Mouse (Mus musculus) heart, postnatal 14 days (tissue): Measurements from ENCODE around the gene Whrn. TPM values are rescaled to one million over a fixed set of nuclear protein-coding genes. Genes with fewer than 3 reads are reported as not detected.
A peak's percentile ranks its signal among the peaks of the same experiment; 100 is the strongest.

Source experiments
- DNase-seq, 2 experiments: peaks; one replicate each; pipeline ENCODE4 v3.0.0; 2021 to 2022
- intact Hi-C: fragments of 180-260 bp; cut with DNase I; formaldehyde crosslinking; loops from one replicate; pipeline ENCODE4 v1.15.1; 2025
- total RNA-seq, 2 experiments: library from RNA; stranded (reverse); gene quantifications; 2 replicates each; pipeline ENCODE4 v1.2.3; 2021

The Whrn gene
- total RNA-seq, 2 experiments from 2014 or later, result 23.9 to 26.2 TPM

- no peak for DNase-seq
- intact Hi-C loops, result no loop called here
These were observed 36.5 kb downstream of the Whrn start for GRCm38 (mm10) chr4:63459141-63459789.

GRCm38 (mm10) chr4:63456547-63456946, 39.2 kb downstream of the Whrn start:
- no peak for DNase-seq
- intact Hi-C loops, result no loop called here

GRCm38 (mm10) chr4:63453939-63454513, 41.8 kb downstream of the Whrn start:
- intact Hi-C loops, result no loop called here
- DNase-seq, result no peak

GRCm38 (mm10) chr4:63452555-63452954, 43.2 kb downstream of the Whrn start:
- DNase-seq, result no peak
- intact Hi-C loops, result no loop called here

- no peak for DNase-seq
- intact Hi-C loops, result no loop called here
These were observed 45.2 kb downstream of the Whrn start for GRCm38 (mm10) chr4:63450551-63450950.

- intact Hi-C loops, result no loop called here
- no peak for DNase-seq
These were observed 51.3 kb downstream of the Whrn start for GRCm38 (mm10) chr4:63444362-63445066.

- intact Hi-C loops, result no loop called here
- no peak for DNase-seq
These were observed 52.7 kb downstream of the Whrn start for GRCm38 (mm10) chr4:63443101-63443500.

- intact Hi-C loops, result no loop called here
- DNase-seq, result peak; percentile 29 to 37
These were observed 54.2 kb downstream of the Whrn start for GRCm38 (mm10) chr4:63441616-63442015.

GRCm38 (mm10) chr4:63440262-63440661, 55.5 kb downstream of the Whrn start:
- no peak for DNase-seq
- intact Hi-C loops, result no loop called here

GRCm38 (mm10) chr4:63437968-63438367, 57.8 kb downstream of the Whrn start:
- DNase-seq, result no peak
- intact Hi-C loops, result no loop called here

GRCm38 (mm10) chr4:63437119-63437815, 58.5 kb downstream of the Whrn start:
- DNase-seq, result no peak
- intact Hi-C loops, result no loop called here

GRCm38 (mm10) chr4:63435402-63435801, 60.4 kb downstream of the Whrn start:
- intact Hi-C loops, result no loop called here
- no peak for DNase-seq

- no peak for DNase-seq
- intact Hi-C loops, result no loop called here
These were observed 64.7 kb downstream of the Whrn start for GRCm38 (mm10) chr4:63431098-63431497.

GRCm38 (mm10) chr4:63430357-63430756, 65.4 kb downstream of the Whrn start:
- intact Hi-C loops, result no loop called here
- DNase-seq, result no peak

GRCm38 (mm10) chr4:63426308-63426707, 69.5 kb downstream of the Whrn start:
- intact Hi-C loops, result no loop called here
- no peak for DNase-seq

- no peak for DNase-seq
- intact Hi-C loops, result no loop called here
These were observed 72.0 kb downstream of the Whrn start for GRCm38 (mm10) chr4:63423811-63424210.

- intact Hi-C loops, result no loop called here
- DNase-seq, result no peak
These were observed 72.6 kb downstream of the Whrn start for GRCm38 (mm10) chr4:63423231-63423630.

GRCm38 (mm10) chr4:63420143-63420920, 75.5 kb downstream of the Whrn start:
- DNase-seq, result peak in 1 of 2 experiments; percentile 39

GRCm38 (mm10) chr4:63418270-63418669, 77.5 kb downstream of the Whrn start:
- intact Hi-C loops, result loop anchor here (2.0 to 10.0 kb wide), 5 partner anchors 89 to 1077 kb away; no protein-coding TSS in a partner anchor
- no peak for DNase-seq

More at GRCm38 (mm10) chr4:63420143-63420920, 75.5 kb downstream of the Whrn start:
- intact Hi-C loops, result no loop called here

GRCm38 (mm10) chr4:63417318-63417957, 78.4 kb downstream of the Whrn start:
- peak; percentile 81 to 92 for DNase-seq
- intact Hi-C loops, result loop anchor here (1.0 to 10.0 kb wide), 5 partner anchors 90 to 1077 kb away; no protein-coding TSS in a partner anchor
